Mouse (Mus musculus): ENCODE data around the gene Slc17a9. TPM values are rescaled to one million over a fixed set of nuclear protein-coding genes. Genes with fewer than 3 reads are reported as not detected.

Gene Slc17a9
- polyA plus RNA-seq, 1 experiment from 2014 or later = 0.22 TPM

DNA sequence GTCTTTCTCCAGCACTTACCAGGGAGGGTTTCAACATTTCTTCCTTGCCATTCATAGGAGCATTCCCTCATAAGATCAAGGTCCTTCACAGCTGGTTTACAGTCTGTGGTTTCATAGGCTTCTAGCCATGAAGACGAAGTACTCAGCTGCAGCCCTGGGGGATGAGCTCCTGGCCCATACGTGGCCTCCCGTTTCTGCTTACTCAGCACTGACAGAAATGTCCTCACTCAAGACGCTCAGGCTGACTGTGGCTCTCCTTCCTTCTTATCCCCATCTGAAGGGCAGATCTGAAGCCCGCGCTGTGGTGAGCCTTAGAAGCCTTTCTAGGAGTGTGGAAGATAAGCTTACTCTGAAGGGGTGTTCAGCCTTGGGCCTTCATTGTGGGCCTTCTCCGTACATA lies 40.6 kb downstream of the Slc17a9 start:
- 74% methylated on average over 7 of the region's 7 CpGs for WGBS
- H3K27me3 ChIP-seq = peaks cover 10% of the 10 kb centered on the region
- no peak overlapping the region for H3K27ac ChIP-seq (replicated peaks)

DNA sequence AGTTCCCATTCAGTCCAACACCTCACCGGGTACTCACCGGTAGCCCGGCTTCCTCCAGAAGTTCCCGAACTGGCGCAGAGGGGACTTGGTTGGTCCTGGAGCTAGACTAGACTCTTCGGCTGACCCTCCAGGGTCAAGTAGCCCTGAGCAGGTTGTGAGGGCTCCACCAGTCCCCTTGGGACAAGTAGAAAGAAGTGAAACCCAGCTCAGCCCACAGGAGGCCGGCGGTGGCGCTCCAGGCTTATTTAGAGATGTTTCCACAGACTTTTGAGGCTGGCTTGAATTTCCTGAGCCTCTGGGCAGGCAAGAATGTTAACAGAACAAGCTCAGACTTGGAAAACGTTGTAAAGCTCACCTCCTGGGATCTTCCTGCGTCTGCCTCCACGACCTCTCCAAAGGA lies 50.2 kb downstream of the Slc17a9 start:
- no peak for ATAC-seq (ENCODE audit: low FRiP score, low read depth)
- 4% methylated on average over 12 of the region's 12 CpGs for WGBS
- Histone ChIP-seq H3K4me3 (peak overlapping the region; percentile 38), H3K27me3 (peaks cover 87% of the 10 kb centered on the region), H3K4me1 (peaks cover 10% of the 10 kb centered on the region; the same call in 1 of the 2 replicates), H3K27ac (replicated peaks) (no peak overlapping the region), H3K9ac (replicated peaks) (0 out of 2 replicates have a peak overlapping the region, but pooled peaks have one; percentile 15), H3K9me3 (no peaks in the 10 kb centered on the region), H3K36me3 (no peaks in the 10 kb centered on the region), H3K4me2 (replicated peaks) (peak overlapping the region; percentile 48)

More for the DNA sequence above, 40.6 kb downstream of the Slc17a9 start:
- no peak overlapping the region for H3K4me3 ChIP-seq
- H3K9ac ChIP-seq (replicated peaks) = no peak overlapping the region
- H3K4me1 ChIP-seq = no peaks in the 10 kb centered on the region
- no peak overlapping the region for H3K4me2 ChIP-seq (replicated peaks)
- H3K36me3 ChIP-seq = no peaks in the 10 kb centered on the region
- no peaks in the 10 kb centered on the region for H3K9me3 ChIP-seq
- ATAC-seq (ENCODE audit: low FRiP score, low read depth) = no peak

DNA sequence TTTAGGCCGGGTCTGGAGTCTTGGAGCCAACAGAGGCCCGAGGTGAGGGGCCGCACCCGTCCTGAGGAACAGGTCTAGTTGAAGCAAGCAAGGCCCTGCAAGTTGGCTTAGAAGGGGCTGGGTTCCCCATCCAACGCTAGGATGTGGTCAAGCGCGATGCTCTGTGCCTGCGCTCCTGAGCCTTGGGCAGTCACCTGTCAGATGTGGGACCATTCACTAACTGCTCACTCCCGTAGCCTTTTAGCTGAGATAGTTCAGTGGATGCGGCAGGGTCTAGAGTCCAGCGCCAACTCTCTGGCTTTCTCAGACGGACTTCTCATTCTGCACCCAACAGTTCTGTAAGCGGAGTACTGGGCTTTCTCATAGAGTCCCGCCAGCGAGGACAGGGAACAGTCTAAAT lies 50.6 kb downstream of the Slc17a9 start:
- Histone ChIP-seq H3K36me3 (no peaks in the 10 kb centered on the region), H3K27ac (replicated peaks) (peak overlapping the region; percentile 30; the same call in 1 of the 2 replicates), H3K4me2 (replicated peaks) (peak overlapping the region; percentile 48), H3K27me3 (peaks cover 86% of the 10 kb centered on the region), H3K4me3 (peak overlapping the region; percentile 38), H3K9ac (replicated peaks) (peak overlapping the region; percentile 16; the same call in 1 of the 2 replicates), H3K4me1 (peaks cover 10% of the 10 kb centered on the region; the same call in 1 of the 2 replicates), H3K9me3 (no peaks in the 10 kb centered on the region)
- no peak for ATAC-seq (ENCODE audit: low FRiP score, low read depth)
- 2% methylated on average over 15 of the region's 15 CpGs for WGBS

DNA sequence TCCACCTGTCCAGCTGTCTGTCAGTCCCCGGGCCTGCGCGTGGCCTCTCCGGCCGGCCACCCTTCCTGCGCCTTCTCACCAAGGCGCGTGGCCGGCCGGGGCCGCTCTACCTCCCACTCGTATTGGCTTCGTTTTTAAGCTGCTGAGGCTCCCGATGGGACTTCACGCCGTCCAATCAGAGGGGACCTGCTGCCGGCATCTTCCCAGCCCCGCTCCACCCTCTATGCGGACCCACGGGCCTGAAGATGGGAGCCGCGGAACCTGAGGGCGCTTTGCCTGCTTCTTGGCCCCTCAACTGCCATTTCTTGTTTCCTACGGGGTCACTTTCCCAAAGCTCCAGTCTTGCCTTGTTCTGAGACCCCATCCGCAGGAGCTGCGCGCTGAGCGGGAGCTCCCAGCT lies 51.7 kb downstream of the Slc17a9 start, which contains the start of gene Bhlhe23:
Gene Bhlhe23 (minus strand): TSS at position 108 of the 400 bp plus-strand sequence.
- Histone ChIP-seq H3K4me3 (peak within 1 kb of the TSS; percentile 38), H3K36me3 (no peaks in the 10 kb centered on the region), H3K9me3 (no peaks in the 10 kb centered on the region), H3K27me3 (peaks cover 92% of the 10 kb centered on the region), H3K27ac (replicated peaks) (peak within 1 kb of the TSS; percentile 30; the same call in 1 of the 2 replicates), H3K4me2 (replicated peaks) (peak within 1 kb of the TSS; percentile 48), H3K4me1 (peaks cover 10% of the 10 kb centered on the region; the same call in 1 of the 2 replicates), H3K9ac (replicated peaks) (peak within 1 kb of the TSS; percentile 16; the same call in 1 of the 2 replicates)
- no peak for ATAC-seq (ENCODE audit: low FRiP score, low read depth)
- 2% methylated on average over 28 of the region's 28 CpGs for WGBS

DNA sequence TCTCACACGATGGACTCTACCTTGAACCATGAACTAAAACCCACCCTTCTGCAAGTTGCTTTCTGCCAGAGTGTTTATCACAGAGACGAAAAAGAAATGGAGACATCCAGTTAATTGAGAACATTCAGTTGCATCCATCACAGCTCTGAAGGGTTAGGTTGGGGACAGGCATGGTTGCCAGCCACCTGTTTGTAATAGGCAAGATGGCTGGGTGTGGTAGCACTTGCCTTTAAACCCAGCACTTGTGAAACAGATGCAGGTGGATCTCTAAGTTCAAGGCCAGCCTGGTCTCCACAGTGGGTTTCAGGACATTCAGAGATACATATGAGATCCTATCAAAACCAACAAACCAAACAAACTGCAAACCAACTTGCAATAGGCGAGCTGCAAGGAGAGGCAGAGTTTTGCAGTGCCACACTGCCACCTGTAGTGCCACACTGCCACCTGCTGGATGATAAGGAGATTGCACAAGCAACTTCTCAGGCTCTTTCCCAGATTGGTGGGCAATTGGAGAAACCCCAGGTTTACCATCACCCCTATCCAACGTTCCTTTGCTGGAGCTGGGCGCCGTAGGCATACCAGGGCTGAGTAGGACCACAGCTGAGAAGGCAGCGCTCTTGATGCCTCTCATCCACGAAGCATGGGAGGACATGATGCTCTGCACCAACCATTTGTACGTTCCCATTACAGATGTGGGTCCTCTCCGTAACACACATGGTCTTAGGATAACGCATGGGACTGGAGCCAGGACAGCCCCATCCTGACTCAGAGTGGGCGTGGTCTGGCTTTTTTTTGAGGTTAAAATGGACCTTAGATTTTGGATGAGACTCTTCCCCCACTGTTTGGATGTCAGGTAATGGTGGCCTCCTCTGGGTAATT lies 54.4 kb downstream of the Slc17a9 start:
- ATAC-seq (ENCODE audit: low FRiP score, low read depth) = 0 out of 2 replicates have a peak, but pooled peaks have one; percentile 52
- 24% methylated on average over 12 of the region's 12 CpGs for WGBS

DNA sequence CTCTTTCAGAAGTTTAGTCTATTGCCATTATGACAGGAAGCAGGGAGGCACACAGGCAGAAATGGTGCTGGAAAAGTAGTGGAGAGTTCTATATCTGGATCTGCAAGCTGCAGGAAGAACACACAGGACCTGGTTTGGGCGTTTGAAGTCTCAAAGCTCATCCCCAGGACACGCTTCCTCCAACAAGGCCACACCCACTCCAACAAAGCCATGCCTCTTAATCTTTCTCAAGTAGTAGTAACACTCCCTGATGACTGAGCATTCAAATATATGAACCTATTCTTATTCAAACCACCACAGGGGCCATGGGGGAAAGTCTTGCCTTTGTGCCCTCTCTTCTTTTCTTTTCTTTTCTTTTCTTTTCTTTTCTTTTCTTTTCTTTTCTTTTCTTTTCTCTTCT lies 55.2 kb downstream of the Slc17a9 start:
- Histone ChIP-seq H3K4me2 (replicated peaks) (no peak overlapping the region), H3K27me3 (peaks cover 60% of the 10 kb centered on the region), H3K27ac (replicated peaks) (no peak overlapping the region), H3K4me1 (peaks cover 10% of the 10 kb centered on the region; the same call in 1 of the 2 replicates), H3K36me3 (no peaks in the 10 kb centered on the region), H3K9ac (replicated peaks) (no peak overlapping the region), H3K9me3 (no peaks in the 10 kb centered on the region), H3K4me3 (no peak overlapping the region)
- no peak for ATAC-seq (ENCODE audit: low FRiP score, low read depth)
- WGBS = 13% methylated on average over 2 of the region's 2 CpGs

More for the DNA sequence above, 54.4 kb downstream of the Slc17a9 start:
- Histone ChIP-seq H3K4me1 (peaks cover 10% of the 10 kb centered on the region; the same call in 1 of the 2 replicates), H3K4me3 (no peak overlapping the region), H3K27me3 (peaks cover 66% of the 10 kb centered on the region), H3K4me2 (replicated peaks) (no peak overlapping the region), H3K9ac (replicated peaks) (no peak overlapping the region), H3K27ac (replicated peaks) (no peak overlapping the region), H3K36me3 (no peaks in the 10 kb centered on the region), H3K9me3 (no peaks in the 10 kb centered on the region)

DNA sequence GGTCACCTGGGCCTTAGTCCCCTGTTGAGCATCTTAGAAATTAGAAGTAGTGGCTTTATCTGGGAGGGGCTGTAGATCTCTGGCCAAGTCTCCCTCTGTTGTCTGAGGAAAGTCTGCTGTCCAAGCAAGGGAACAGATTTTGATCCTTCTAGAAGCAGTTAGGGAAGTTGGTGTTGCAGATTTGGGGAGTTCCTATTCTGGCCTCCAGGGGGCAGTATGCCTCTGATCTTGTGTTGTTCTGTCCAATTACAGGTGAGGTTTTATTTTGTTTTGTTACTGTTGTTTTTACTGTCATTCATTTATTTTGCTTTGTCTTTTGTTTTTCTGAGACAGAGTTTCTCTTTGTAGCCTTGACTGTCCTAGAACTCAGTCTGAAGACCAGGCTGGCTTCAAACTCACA lies 61.7 kb downstream of the Slc17a9 start:
- no peak overlapping the region for H3K4me2 ChIP-seq (replicated peaks)
- H3K27ac ChIP-seq (replicated peaks) = no peak overlapping the region
- no peak for ATAC-seq (ENCODE audit: low FRiP score, low read depth)
- no peak overlapping the region for H3K4me3 ChIP-seq
- peaks cover 13% of the 10 kb centered on the region for H3K4me1 ChIP-seq
- no peaks in the 10 kb centered on the region for H3K36me3 ChIP-seq
- H3K9me3 ChIP-seq = no peaks in the 10 kb centered on the region
- H3K9ac ChIP-seq (replicated peaks) = no peak overlapping the region
- H3K27me3 ChIP-seq = peaks cover 26% of the 10 kb centered on the region

DNA sequence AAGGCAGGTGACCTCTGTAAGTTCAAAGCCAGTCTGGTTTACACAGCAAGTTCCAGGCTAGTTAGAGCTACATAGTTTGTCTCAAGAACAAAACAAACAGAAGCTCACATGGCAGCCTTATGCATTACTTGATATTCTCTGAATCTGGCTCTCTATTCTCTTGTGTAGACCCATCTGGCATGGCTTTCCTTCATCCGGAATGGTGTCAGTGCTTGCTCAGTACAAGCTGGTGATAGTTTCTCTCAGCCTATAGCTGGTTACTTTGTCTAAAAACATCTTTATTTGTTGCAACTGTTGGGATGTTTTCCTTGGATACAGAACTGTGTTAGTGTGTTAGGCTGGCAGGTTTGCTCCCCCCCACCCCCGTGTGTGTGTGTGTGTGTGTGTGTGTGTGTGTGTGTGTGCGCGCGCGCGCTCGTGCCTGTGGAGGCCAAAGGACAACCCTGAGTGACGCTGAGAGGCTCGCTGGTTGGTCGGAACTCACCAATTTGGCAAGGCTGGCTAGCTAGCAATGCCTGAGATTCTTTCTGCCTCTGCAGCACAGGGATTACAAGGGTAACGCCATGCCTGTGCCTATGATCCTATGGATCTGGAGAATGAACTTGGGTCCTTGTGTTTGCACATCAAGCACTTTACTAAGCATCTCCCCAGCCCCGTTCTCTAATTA lies 62.6 kb downstream of the Slc17a9 start:
- Histone ChIP-seq H3K4me1 (peaks cover 13% of the 10 kb centered on the region), H3K9ac (replicated peaks) (no peak overlapping the region), H3K4me3 (no peak overlapping the region), H3K27ac (replicated peaks) (no peak overlapping the region), H3K9me3 (no peaks in the 10 kb centered on the region), H3K36me3 (no peaks in the 10 kb centered on the region), H3K4me2 (replicated peaks) (no peak overlapping the region), H3K27me3 (peaks cover 25% of the 10 kb centered on the region)
- ATAC-seq (ENCODE audit: low FRiP score, low read depth) = no peak
- WGBS = 74% methylated on average over 13 of the region's 13 CpGs

DNA sequence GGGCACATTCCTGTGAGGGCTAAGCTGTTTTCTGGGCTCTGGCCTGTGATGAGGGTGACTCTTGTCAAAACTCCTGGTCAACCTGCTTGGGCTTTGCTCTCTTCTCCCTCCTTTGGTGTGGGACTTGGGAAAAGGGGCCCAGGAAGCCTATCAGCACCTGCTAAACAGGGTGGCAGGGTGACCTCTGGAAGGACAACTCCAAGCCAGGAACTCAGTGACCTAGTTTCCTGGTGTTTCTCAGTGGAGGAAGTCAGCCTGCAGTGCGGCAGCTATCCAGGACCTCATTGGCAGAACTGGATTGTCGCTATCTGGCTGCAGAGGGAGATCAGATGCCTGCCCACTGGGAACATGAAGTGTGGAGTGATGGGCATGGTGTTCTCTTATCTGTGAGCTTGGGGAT lies 63.3 kb downstream of the Slc17a9 start:
- ATAC-seq (ENCODE audit: low FRiP score, low read depth) = no peak
- H3K9me3 ChIP-seq = no peaks in the 10 kb centered on the region
- H3K36me3 ChIP-seq = no peaks in the 10 kb centered on the region
- H3K27ac ChIP-seq (replicated peaks) = no peak overlapping the region; the same call in 1 of the 2 replicates
- no peak overlapping the region for H3K9ac ChIP-seq (replicated peaks)
- H3K4me3 ChIP-seq = no peak overlapping the region
- 0 out of 2 replicates have a peak overlapping the region, but pooled peaks have one; percentile 13 for H3K4me2 ChIP-seq (replicated peaks)
- peaks cover 13% of the 10 kb centered on the region for H3K4me1 ChIP-seq
- peaks cover 25% of the 10 kb centered on the region for H3K27me3 ChIP-seq
- WGBS = 32% methylated on average over 2 of the region's 2 CpGs

DNA sequence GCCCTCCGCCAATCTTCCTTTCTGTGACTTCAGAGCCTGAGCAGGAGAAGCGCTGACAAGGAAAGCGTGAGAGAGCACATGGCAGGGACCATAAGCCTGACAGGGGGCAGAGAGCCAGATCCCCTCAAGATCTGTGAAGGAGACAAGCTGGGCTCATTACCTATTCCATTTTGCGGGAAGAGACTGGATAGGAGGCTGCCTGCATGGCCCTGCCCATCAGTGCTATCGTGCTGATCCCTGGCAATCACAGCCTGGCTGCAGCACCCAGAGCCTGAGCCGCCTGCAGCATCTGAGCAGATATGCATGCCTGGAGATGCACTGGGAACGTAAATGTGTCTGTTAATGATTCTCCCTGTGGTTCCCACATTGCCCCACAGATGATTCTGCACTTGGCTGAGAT lies 63.8 kb downstream of the Slc17a9 start:
- Histone ChIP-seq H3K27ac (replicated peaks) (no peak overlapping the region; the same call in 1 of the 2 replicates), H3K9me3 (no peaks in the 10 kb centered on the region), H3K4me2 (replicated peaks) (peak overlapping the region; percentile 13; the same call in 1 of the 2 replicates), H3K9ac (replicated peaks) (0 out of 2 replicates have a peak overlapping the region, but pooled peaks have one; percentile 4), H3K36me3 (no peaks in the 10 kb centered on the region), H3K4me1 (peaks cover 13% of the 10 kb centered on the region), H3K27me3 (peaks cover 25% of the 10 kb centered on the region), H3K4me3 (no peak overlapping the region)
- 17% methylated on average over 7 of the region's 7 CpGs for WGBS
- ATAC-seq (ENCODE audit: low FRiP score, low read depth) = no peak

DNA sequence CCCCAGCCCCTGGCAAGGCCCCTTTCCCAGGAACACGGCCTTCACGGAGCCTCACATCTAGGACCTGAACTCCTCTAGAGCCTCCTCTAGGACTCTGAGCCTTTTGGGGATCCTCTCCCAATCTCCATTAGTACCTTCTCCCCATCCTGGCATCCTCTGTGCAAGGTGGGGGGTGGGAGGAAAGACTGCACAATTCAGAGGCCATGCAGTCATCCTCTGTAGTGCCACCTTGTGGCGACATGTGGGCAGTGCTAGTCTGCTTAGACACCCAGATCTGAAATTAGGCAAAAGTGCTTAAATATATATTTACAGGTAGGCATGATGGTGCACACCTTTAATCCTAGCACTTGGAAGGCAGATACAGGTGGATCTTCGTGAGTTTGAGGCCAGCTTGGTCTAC lies 66.6 kb downstream of the Slc17a9 start:
- Histone ChIP-seq H3K27me3 (peaks cover 25% of the 10 kb centered on the region), H3K27ac (replicated peaks) (no peak overlapping the region), H3K4me3 (no peak overlapping the region), H3K9ac (replicated peaks) (no peak overlapping the region), H3K9me3 (no peaks in the 10 kb centered on the region), H3K36me3 (no peaks in the 10 kb centered on the region), H3K4me2 (replicated peaks) (no peak overlapping the region), H3K4me1 (peaks cover 20% of the 10 kb centered on the region)
- 45% methylated on average over 4 of the region's 4 CpGs for WGBS
- ATAC-seq (ENCODE audit: low FRiP score, low read depth) = no peak
